Mouse (Mus musculus) embryonic fibroblast, embryonic 13.5 days (primary cell): ENCODE data around the gene Mrpl24. TPM values are rescaled to one million over a fixed set of nuclear protein-coding genes. Genes with fewer than 3 reads are reported as not detected.

Experiments used
- H3K27ac ChIP-seq: 2 replicates; pipeline ENCODE4 v1.5.1; 2012; ENCODE audit warnings: low read length, control low read depth, inconsistent platforms; ENCODE audit not compliant: insufficient read depth
- H3K4me1 ChIP-seq: 2 replicates; pipeline ENCODE4 v1.6.1; 2011; ENCODE audit warnings: low read length; ENCODE audit not compliant: control insufficient read depth, insufficient read depth
- H3K4me3 ChIP-seq: 2 replicates; pipeline ENCODE4 v1.5.1; 2011; ENCODE audit warnings: mild to moderate bottlenecking, control low read depth, low read length; ENCODE audit not compliant: insufficient read depth
- CTCF ChIP-seq: IDR thresholded peaks from 2 replicates; pipeline ENCODE4 v1.5.1; 2011; ENCODE audit warnings: mild to moderate bottlenecking, control low read depth, low read length, moderate library complexity, borderline replicate concordance; ENCODE audit not compliant: insufficient read depth
- POLR2A ChIP-seq: IDR thresholded peaks from 2 replicates; pipeline ENCODE4 v1.6.1; 2011; ENCODE audit warnings: low read depth, mild to moderate bottlenecking, control low read depth, low read length, moderate library complexity
- polyA plus RNA-seq: library from polyadenylated mRNA; stranded (reverse); fragments of >200 nt; gene quantifications from 2 replicates; pipeline ENCODE4 v1.2.4, GENCODE M21; 2011; ENCODE audit warnings: low read depth; ENCODE audit not compliant: missing spikeins, insufficient read length

Mrpl24 gene
- polyA plus RNA-seq, 1 experiment, result 167 TPM

DNA sequence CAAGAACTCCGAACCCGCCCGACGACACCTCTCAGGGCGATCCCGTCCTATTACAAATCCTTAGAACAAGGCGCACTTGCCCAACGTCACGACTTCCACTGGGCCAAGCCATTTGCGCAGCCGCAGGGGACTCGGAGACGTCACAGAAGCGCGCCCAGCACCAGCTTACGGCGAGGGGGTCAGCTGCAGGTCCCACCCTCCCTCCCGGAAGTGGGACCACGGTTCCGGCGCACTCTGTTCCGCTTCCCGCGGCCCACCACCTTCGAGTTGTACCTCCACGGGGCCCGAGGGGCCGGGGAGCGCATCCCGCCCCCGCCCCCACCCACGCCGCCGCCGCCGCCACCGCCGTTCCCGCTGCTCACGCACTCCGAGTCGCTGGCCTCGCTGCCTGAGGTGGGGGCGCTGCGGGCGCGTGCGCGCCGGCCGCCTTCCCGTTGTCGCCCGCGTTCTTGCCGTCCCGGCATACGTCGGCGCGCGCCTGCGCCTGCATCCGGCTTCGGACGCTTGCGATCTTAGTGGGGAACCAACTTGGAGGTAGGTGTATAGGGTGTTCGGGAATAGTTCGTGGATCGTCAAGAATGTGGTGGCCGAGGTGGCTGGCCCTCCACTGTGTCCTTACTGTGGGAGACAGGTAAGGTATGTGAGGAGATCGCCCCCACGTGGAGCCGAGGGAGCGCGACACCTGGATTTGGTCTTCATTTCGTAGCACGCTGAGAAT lies 10.9 kb downstream of the Mrpl24 start, which contains the start of the genes Isg20l2 and Rrnad1:
Isg20l2 (plus strand) TSS at position 237 of the 718 bp plus-strand sequence.
Rrnad1 (minus strand) TSS at position 640 of the 718 bp plus-strand sequence.
- peak within 1 kb of the TSS; percentile 75 for H3K4me3 ChIP-seq

DNA sequence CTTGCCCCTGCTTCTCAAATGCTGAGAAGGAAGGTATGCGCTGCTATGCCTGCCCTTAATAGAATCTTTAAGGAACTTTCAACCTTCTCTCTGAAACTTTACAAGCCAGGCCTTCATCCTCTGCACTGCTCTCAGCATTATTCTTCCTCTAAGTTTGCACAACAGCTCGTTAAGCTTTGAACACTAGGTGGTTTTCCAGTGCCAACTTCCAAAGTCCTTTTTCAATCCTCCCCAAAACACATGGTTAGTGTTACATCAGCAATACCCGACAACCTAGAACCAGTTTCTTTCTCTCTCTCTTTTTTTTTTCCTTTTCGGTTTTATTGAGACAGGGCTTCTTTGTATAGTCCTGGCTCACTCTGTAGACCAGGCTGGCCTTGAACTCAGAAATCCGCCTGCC lies 14.7 kb downstream of the Mrpl24 start:
- H3K27ac ChIP-seq, result no peak overlapping the region
- no peak overlapping the region for H3K4me3 ChIP-seq
- TF ChIP-seq CTCF, result no peak
- no peak for TF ChIP-seq POLR2A
- peaks cover 3% of the 10 kb centered on the region for H3K4me1 ChIP-seq

More for the DNA sequence above, 10.9 kb downstream of the Mrpl24 start, which contains the start of the genes Isg20l2 and Rrnad1:
- TF ChIP-seq POLR2A, result peak; percentile 85
- peak; percentile 89 for TF ChIP-seq CTCF
- H3K4me1 ChIP-seq, result peaks cover 5% of the 10 kb centered on the region
- H3K27ac ChIP-seq, result peak within 1 kb of the TSS; percentile 45

DNA sequence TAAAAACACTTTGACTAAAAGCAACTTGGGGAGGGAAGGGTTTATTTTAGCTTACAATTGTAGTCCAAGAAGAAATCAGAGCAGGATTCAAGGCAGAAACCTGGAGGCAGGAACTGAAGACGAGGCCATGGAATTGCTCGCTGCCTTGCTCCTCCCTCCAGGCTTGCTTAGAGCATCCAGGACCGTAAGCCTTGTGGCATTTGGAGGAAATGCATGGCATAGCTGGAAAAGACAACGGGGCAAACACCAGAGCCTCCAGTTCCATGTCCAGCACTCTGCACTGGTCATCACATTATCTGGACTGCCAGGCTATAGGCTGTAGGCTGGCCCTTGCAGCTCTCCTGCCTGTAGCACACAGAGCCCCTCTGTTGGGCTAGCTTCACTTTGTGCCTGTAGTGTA lies 15.2 kb downstream of the Mrpl24 start:
- H3K4me3 ChIP-seq, result no peak overlapping the region
- peaks cover 3% of the 10 kb centered on the region for H3K4me1 ChIP-seq
- no peak overlapping the region for H3K27ac ChIP-seq
- TF ChIP-seq CTCF, result no peak
- TF ChIP-seq POLR2A, result no peak

DNA sequence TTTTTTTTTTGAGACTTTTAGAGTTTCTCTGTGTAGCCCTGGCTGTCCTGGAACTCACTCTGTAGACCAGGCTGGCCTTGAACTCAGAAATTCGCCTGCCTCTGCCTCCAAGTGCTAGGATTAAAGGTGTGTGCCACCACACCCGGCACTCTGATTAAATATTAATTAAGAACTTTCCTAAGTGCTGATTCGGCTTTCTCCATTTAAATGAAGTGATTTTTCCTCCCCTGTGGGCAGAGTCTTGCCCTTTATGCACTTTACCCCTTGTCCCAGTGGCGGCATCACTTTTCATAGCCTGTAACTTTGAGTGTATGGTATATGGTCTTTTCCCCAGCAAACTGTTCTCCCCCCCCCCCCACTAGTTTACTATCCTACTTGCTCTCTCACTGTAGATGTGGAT lies 15.9 kb downstream of the Mrpl24 start:
- TF ChIP-seq CTCF (no peak), POLR2A (no peak)
- Histone ChIP-seq H3K4me3 (no peak overlapping the region), H3K4me1 (peaks cover 3% of the 10 kb centered on the region), H3K27ac (no peak overlapping the region)

DNA sequence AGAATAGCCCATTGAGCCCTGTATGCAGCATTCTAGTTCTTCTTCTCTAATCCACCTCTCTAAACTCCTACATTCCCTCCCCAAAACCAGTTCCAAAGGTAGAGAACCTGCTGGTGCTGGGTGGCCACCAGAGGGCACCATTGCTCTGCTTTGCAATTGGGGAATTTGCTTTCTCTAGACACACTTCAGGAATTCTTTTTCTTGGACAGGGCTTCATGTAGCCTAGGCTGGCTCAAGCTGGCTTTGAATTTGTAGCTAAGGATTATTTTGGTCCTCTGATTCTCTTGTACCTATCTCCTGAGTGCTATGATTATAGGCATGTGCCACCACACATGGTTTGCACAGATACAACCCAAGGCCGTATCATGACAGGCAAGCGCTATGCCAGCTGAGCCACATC lies 16.5 kb downstream of the Mrpl24 start:
- H3K4me3 ChIP-seq, result no peak overlapping the region
- no peak overlapping the region for H3K27ac ChIP-seq
- TF ChIP-seq POLR2A (no peak), CTCF (peak; percentile 65; the same call in 1 of the 2 replicates)
- H3K4me1 ChIP-seq, result peaks cover 3% of the 10 kb centered on the region

DNA sequence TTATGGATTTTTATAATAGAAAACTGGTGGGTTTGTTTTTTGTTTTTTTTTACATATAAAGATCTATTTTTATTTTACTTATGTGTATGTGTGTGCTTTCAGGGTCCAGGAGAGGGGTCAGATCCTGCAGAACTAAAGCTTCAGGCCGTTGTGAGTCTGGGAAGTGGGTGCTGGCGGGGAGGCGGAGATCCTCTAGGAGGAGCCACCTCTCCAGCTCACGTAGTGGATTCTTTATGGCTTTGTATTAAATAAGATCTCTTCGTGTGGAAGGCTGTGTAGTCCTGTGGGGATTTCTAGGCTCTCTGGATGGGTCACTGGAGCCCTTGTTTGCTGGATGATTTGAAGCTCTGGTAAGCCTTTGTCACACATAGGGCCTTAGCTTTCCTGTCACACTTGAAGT lies 21.3 kb downstream of the Mrpl24 start:
- TF ChIP-seq POLR2A (no peak), CTCF (no peak)
- Histone ChIP-seq H3K27ac (peak overlapping the region; percentile 73), H3K4me1 (peaks cover 24% of the 10 kb centered on the region), H3K4me3 (no peak overlapping the region)

DNA sequence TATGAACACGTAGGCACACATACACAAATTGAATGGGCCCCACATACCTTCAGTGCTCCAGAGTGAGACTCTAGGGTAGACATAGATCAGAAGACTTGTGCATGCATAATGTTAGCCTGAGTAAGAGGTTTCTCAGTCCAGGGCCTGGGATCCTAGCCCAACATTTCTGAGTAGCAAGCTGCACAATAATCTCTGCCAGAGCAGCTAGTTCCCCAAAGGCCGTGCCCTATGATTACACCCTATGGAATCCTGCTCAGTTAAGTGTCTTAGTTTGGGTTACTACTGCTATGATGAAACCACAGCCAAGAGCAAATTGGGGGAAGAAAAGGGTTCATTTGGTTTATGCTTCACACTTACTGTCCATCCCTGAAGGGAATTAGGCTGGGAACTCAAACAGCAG lies 23.2 kb downstream of the Mrpl24 start:
- TF ChIP-seq POLR2A (no peak), CTCF (no peak)
- peak overlapping the region; percentile 73 for H3K27ac ChIP-seq
- H3K4me1 ChIP-seq, result peaks cover 42% of the 10 kb centered on the region
- H3K4me3 ChIP-seq, result no peak overlapping the region

DNA sequence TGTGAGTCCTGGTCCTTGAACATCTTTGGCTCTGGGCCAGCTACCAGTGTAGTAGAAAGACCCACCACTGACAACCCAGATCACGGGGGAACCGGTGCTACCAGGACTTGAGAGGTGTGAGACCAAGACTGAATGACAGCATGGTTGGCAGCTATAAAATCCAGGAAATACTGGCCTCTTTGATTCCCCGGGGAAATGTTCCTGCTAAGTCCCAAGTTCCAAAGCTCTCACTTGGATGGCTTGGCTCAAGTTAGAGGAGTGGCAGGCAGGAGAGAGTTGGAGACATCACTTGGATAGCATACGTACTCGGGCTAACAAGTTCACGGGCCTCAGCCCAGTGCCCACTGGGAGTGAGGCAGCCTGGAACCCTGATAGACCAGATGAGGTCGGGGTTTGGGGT lies 24.3 kb downstream of the Mrpl24 start:
- peaks cover 43% of the 10 kb centered on the region for H3K4me1 ChIP-seq
- H3K4me3 ChIP-seq, result no peak overlapping the region
- peak overlapping the region; percentile 71 for H3K27ac ChIP-seq
- TF ChIP-seq CTCF (no peak), POLR2A (no peak)

DNA sequence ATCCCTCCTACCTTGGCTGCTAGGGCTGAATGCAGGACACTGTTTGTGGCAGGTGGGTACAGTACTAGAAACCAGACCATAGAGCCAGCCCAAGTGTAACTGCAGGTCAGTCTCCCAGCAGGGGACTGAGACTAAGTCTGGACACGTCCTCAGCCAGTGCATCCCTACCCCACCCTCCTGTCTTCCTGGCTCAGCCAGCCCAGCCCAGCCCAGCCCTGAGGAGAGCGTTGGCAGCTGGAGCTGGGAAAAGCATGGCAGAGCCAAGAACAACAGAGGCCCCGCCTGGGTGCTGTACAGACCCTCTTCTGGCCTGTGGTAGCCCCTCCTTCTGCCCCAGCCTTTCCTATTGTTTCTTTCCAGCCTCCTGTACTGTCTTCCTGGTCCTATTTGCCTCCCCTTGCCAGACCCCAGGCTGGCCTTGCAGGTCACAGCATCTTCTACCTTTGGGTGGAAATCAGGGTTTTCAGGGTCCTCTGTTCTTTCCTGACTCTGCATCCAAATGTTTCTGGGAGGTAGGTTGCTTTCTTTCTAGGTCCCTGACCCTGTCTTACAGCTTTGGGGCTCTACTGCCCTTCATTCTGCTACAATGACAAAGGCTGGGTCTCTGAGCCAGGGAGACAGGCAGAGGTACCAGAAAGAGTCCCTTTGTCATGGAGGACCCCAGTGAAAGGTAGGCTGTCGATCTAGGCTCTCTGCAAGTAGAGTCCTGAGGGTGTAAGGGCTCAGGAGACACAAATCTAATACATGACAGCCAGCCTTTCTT lies 25.7 kb downstream of the Mrpl24 start:
- peaks cover 44% of the 10 kb centered on the region for H3K4me1 ChIP-seq
- no peak; the same call in none of the 2 replicates for TF ChIP-seq POLR2A
- no peak for TF ChIP-seq CTCF
- H3K27ac ChIP-seq, result peak overlapping the region; percentile 55

More for the DNA sequence above, 25.7 kb downstream of the Mrpl24 start:
- H3K4me3 ChIP-seq, result no peak overlapping the region
